Mouse (Mus musculus): ENCODE results near the gene Scoc. TPM values are rescaled to one million over a fixed set of nuclear protein-coding genes. Genes with fewer than 3 reads are reported as not detected.
"Not testable (repeated sequence)": the region's sequence is repeated elsewhere in the genome, so short reads cannot be mapped to it uniquely, and the experiment has no call there.

Scoc gene
- polyA plus RNA-seq (2016; fragmentation: Nextera tagmentation; extraction: Ambion mirVana): 171 and 182 TPM in 2 replicates

DNA sequence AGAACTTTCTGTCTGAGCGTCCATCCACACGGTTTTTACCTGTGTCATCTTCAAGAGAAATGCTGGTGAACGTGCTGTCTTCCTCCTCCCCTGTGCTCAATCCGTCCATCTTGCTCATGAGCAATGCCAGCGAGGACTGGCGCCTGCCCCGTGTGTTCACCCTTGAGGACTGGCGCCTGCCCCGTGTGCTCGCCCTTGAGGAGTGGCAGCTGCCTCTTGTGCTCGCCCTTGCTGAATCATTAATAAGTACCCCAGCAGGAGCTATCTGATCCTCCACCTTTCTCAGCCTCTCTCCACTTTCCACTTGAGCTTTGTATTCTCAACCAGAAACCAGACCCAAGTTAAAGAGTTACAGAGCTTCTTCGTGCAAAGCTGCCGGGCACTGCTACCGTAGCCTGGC is at the start of gene Scoc:
TSS of gene Scoc (minus strand) at position 170 of the 400 bp plus-strand sequence.
- Histone ChIP-seq H3K9ac (replicated peaks) (no peak within 1 kb of the TSS), H3K4me2 (replicated peaks) (no peak within 1 kb of the TSS), H3K36me3 (no peaks in the 10 kb centered on the region), H3K27me3 (no peaks in the 10 kb centered on the region), H3K4me3 (no peak within 1 kb of the TSS), H3K9me3 (no peaks in the 10 kb centered on the region), H3K27ac (replicated peaks) (no peak within 1 kb of the TSS), H3K4me1 (no peaks in the 10 kb centered on the region)
- no peak for ATAC-seq (ENCODE audit: low FRiP score, low read depth)
- 89% methylated on average over 14 of the region's 14 CpGs for WGBS

GRCm38 (mm10) chr8:83459606-83460005 is 1.4 kb upstream of the Scoc start:
- no peak overlapping the region for H3K27ac ChIP-seq (replicated peaks)
- 65% methylated on average over 3 of the region's 3 CpGs for WGBS
- no peaks in the 10 kb centered on the region for H3K9me3 ChIP-seq
- no peak overlapping the region for H3K4me3 ChIP-seq
- H3K27me3 ChIP-seq: no peaks in the 10 kb centered on the region
- no peak for ATAC-seq (ENCODE audit: low FRiP score, low read depth)
- H3K4me1 ChIP-seq: no peaks in the 10 kb centered on the region
- H3K36me3 ChIP-seq: no peaks in the 10 kb centered on the region
- no peak overlapping the region for H3K4me2 ChIP-seq (replicated peaks)
- H3K9ac ChIP-seq (replicated peaks): no peak overlapping the region

DNA sequence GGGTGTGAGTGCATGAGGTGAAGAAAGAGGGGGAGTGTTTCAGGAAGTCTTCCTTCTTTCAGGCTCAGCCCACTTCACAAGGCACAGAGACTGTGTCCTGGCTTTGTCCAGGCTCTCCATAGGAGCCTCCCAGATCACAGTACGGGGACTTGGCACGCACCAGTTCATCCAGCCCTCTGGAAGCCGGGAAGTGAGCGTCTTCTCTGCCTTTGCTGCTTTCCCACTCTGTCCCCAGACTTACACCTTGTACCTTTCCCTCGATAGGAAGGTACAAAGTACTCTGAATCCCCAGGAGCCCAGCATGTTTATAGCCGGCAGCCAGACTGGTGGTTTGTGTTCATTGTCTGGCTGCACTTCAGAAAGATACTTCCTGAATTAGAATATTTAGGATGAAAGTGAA is 1.1 kb downstream of the Scoc start:
- Histone ChIP-seq H3K9ac (replicated peaks) (no peak overlapping the region), H3K27me3 (no peaks in the 10 kb centered on the region), H3K36me3 (no peaks in the 10 kb centered on the region), H3K4me3 (no peak overlapping the region), H3K27ac (replicated peaks) (no peak overlapping the region), H3K4me1 (no peaks in the 10 kb centered on the region), H3K4me2 (replicated peaks) (no peak overlapping the region), H3K9me3 (no peaks in the 10 kb centered on the region)
- ATAC-seq (ENCODE audit: low FRiP score, low read depth): no peak
- WGBS: 68% methylated on average over 6 of the region's 6 CpGs

DNA sequence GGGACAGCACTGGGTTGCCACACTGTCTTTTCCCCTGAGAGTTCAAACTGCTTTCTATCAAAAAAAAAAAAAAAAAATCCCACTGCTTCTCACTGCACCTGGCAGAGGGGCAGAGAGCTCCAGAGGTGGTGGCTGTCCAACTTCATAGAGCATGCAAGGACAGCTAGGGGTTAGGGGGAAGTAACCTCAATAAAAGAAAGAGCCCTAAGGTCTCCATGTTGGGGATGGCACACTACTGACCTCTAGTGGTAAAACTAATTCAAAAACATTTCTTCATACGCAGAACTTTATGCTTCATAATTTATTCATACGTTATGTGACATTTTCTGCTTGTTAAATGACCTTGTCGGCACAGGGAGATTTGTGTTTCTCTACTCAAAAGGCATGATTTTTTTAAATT is 7.1 kb downstream of the Scoc start:
- H3K27ac ChIP-seq (replicated peaks): no peak overlapping the region
- peak; percentile 70; the same call in 1 of the 2 replicates for ATAC-seq (ENCODE audit: low FRiP score, low read depth)
- H3K4me2 ChIP-seq (replicated peaks): no peak overlapping the region
- H3K27me3 ChIP-seq: no peaks in the 10 kb centered on the region
- H3K36me3 ChIP-seq: no peaks in the 10 kb centered on the region
- no peaks in the 10 kb centered on the region for H3K4me1 ChIP-seq
- no peak overlapping the region for H3K9ac ChIP-seq (replicated peaks)
- H3K9me3 ChIP-seq: no peaks in the 10 kb centered on the region
- 19% methylated on average over 3 of the region's 3 CpGs for WGBS
- H3K4me3 ChIP-seq: no peak overlapping the region

DNA sequence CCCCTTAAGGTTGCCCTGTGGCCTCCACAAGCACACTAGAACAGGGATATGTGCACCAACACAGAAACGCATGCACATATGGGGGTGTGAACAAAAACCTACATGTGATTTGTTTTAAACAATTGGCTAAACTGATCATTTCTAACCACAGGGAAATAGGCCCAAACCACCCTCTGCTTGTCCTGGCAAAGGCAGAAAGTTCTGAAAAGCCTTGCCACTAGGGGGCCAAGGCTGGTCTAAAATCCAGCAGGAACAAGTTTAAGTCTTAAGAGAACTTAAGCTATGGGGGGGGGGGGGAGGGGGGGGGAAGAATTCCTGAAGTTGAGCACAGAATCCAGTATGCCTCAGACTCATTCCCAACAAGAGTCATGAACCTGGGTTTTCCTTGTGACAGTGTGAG is 8.2 kb downstream of the Scoc start:
- no peaks in the 10 kb centered on the region for H3K9me3 ChIP-seq
- no peaks in the 10 kb centered on the region for H3K27me3 ChIP-seq
- H3K27ac ChIP-seq (replicated peaks): no peak overlapping the region
- ATAC-seq (ENCODE audit: low FRiP score, low read depth): no peak
- no peaks in the 10 kb centered on the region for H3K36me3 ChIP-seq
- H3K4me2 ChIP-seq (replicated peaks): no peak overlapping the region
- 70% methylated on average over 1 of the region's 1 CpGs for WGBS
- no peak overlapping the region for H3K9ac ChIP-seq (replicated peaks)
- no peak overlapping the region for H3K4me3 ChIP-seq
- H3K4me1 ChIP-seq: no peaks in the 10 kb centered on the region

DNA sequence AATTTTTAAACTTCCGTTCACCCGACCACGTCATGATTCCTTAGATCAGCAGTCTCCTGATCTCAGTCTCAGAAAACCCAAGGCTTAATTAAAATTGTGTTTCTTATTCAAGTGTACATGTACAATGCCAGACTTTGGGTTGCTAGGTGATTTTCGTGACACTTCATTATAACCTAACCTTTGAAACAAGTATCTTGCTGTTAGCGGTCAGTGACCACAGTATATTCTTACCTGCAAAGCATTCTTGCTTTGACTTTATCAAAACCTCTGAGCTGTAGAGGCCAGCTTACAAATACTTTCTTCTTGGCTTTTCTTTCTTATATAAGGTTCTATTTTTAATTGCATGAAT is 15.2 kb downstream of the Scoc start:
- 28% methylated on average over 5 of the region's 5 CpGs for WGBS
- peaks cover 14% of the 10 kb centered on the region for H3K4me1 ChIP-seq
- no peaks in the 10 kb centered on the region for H3K27me3 ChIP-seq
- H3K4me2 ChIP-seq (replicated peaks): peak overlapping the region; percentile 63
- ATAC-seq (ENCODE audit: low FRiP score, low read depth): peak; percentile 1; the same call in 1 of the 2 replicates
- H3K27ac ChIP-seq (replicated peaks): peak overlapping the region; percentile 91
- H3K9ac ChIP-seq (replicated peaks): peak overlapping the region; percentile 55
- H3K36me3 ChIP-seq: no peaks in the 10 kb centered on the region
- no peaks in the 10 kb centered on the region for H3K9me3 ChIP-seq
- peak overlapping the region; percentile 93 for H3K4me3 ChIP-seq

GRCm38 (mm10) chr8:83442243-83443051 is 15.7 kb downstream of the Scoc start:
- Histone ChIP-seq H3K27me3 (no peaks in the 10 kb centered on the region), H3K36me3 (0 out of 2 replicates have a peak, but pooled peaks cover 3% of the 10 kb centered on the region)

DNA sequence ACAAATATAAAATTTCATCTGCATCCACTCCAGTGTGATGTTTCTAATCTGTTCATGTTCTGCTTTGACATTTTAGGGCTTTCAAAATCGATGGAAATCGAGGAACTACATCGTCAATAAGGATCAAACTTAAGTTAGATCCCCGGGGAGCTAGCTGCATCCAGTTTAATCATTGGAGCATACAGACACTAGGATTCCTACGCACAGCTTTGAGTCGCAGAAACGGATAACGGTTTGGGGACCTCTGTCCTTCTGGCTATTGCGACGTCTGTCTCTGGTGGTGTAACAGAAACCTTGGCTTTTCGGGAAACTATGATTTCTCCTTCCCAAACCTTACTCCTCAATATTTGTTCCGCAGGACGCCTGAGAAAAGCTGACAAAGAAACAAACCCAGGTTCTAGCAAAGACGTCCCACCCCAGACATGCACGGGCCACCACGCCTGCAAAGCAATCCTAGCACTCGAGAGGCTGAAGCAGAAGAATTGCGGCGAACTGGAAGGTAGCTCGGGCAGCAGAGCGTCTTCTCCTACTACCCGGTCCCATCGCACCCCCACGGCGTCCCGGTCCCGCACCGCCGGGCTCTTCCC is 16.4 kb downstream of the Scoc start:
- Histone ChIP-seq H3K27me3 (no peaks in the 10 kb centered on the region), H3K4me1 (peaks cover 14% of the 10 kb centered on the region), H3K4me3 (peak overlapping the region; percentile 93), H3K9ac (replicated peaks) (peak overlapping the region; percentile 95), H3K4me2 (replicated peaks) (peak overlapping the region; percentile 62), H3K36me3 (peaks cover 9% of the 10 kb centered on the region; the same call in 1 of the 2 replicates), H3K9me3 (no peaks in the 10 kb centered on the region), H3K27ac (replicated peaks) (peak overlapping the region; percentile 93)
- no peak for ATAC-seq (ENCODE audit: low FRiP score, low read depth)
- 1% methylated on average over 29 of the region's 29 CpGs for WGBS

More at GRCm38 (mm10) chr8:83442243-83443051, 15.7 kb downstream of the Scoc start:
- H3K9me3 ChIP-seq: no peaks in the 10 kb centered on the region
- ATAC-seq (ENCODE audit: low FRiP score, low read depth): peak; percentile 100
- WGBS: under 1% methylated on average over 64 of the region's 64 CpGs
- peak overlapping the region; percentile 93 for H3K27ac ChIP-seq (replicated peaks)
- H3K4me3 ChIP-seq: peak overlapping the region; percentile 93
- peak overlapping the region; percentile 95 for H3K9ac ChIP-seq (replicated peaks)
- H3K4me1 ChIP-seq: peaks cover 14% of the 10 kb centered on the region
- peak overlapping the region; percentile 63 for H3K4me2 ChIP-seq (replicated peaks)

DNA sequence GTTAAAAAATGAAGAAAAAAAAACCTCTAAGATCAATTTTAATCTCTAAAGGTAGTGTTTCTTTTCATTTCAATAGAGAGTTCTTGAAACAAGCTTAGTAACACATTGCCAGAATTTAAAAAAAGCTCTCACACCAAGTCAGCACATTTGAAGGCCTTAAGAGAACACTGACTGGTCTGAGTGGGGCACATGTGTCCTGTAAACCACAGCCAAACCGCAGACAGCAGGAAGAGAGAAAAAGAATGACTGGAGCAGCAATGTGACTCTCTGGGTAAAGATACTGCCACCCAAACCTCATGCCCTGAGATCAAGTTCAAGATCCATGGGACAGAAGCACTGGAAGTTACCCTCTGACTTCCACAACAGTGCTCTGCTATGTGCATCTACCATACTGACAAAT is 21.1 kb downstream of the Scoc start:
- no peak overlapping the region for H3K9ac ChIP-seq (replicated peaks)
- no peak overlapping the region for H3K27ac ChIP-seq (replicated peaks)
- no peak overlapping the region for H3K4me3 ChIP-seq
- peaks cover 31% of the 10 kb centered on the region for H3K36me3 ChIP-seq
- ATAC-seq (ENCODE audit: low FRiP score, low read depth): no peak
- H3K27me3 ChIP-seq: no peaks in the 10 kb centered on the region
- no peaks in the 10 kb centered on the region for H3K9me3 ChIP-seq
- H3K4me1 ChIP-seq: peaks cover 14% of the 10 kb centered on the region
- no peak overlapping the region for H3K4me2 ChIP-seq (replicated peaks)
- 95% methylated on average over 1 of the region's 1 CpGs for WGBS

DNA sequence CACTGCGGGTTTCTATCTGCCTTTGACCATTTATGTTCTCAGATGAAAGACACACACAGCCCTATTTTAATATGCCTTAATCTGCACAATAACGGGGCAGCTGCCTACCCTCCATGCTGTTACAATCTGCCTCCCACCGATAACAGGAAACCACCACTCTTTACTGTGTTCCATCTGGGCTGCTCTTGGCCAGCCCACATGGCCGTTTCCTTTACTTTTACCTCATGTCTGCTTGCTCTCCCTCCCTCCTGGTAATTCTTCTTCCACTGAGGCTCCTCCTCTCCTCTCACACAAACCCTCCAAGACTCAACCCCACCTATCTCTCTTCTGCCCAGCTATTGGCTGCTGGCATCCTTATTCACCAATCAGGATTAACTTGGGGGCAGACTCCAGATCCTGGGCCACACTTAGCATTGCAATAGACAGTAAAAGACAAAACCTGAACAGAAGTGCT is 29.1 kb downstream of the Scoc start:
- no peaks in the 10 kb centered on the region for H3K4me1 ChIP-seq
- 77% methylated on average over 4 of the region's 4 CpGs for WGBS
- H3K9ac ChIP-seq (replicated peaks): no peak overlapping the region
- no peak overlapping the region for H3K4me3 ChIP-seq
- peaks cover 16% of the 10 kb centered on the region for H3K36me3 ChIP-seq
- no peak overlapping the region for H3K4me2 ChIP-seq (replicated peaks)
- H3K27ac ChIP-seq (replicated peaks): no peak overlapping the region
- no peaks in the 10 kb centered on the region for H3K27me3 ChIP-seq
- H3K9me3 ChIP-seq: no peaks in the 10 kb centered on the region
- no peak for ATAC-seq (ENCODE audit: low FRiP score, low read depth)

GRCm38 (mm10) chr8:83428621-83429020 is 29.6 kb downstream of the Scoc start:
- ATAC-seq (ENCODE audit: low FRiP score, low read depth); H3K27me3 ChIP-seq; H3K4me2 ChIP-seq (replicated peaks); H3K9ac ChIP-seq (replicated peaks); H3K4me3 ChIP-seq; H3K9me3 ChIP-seq; H3K27ac ChIP-seq (replicated peaks); H3K4me1 ChIP-seq: not testable (repeated sequence)
- peaks cover 11% of the 10 kb centered on the region for H3K36me3 ChIP-seq
- 87% methylated on average over 3 of the region's 3 CpGs for WGBS

- Histone ChIP-seq H3K4me3 (no peak overlapping the region), H3K4me1 (no peaks in the 10 kb centered on the region), H3K9me3 (no peaks in the 10 kb centered on the region), H3K9ac (replicated peaks) (no peak overlapping the region), H3K36me3 (no peaks in the 10 kb centered on the region), H3K27me3 (no peaks in the 10 kb centered on the region), H3K27ac (replicated peaks) (no peak overlapping the region), H3K4me2 (replicated peaks) (no peak overlapping the region)
- no peak for ATAC-seq (ENCODE audit: low FRiP score, low read depth)
- 84% methylated on average over 7 of the region's 7 CpGs for WGBS
These were observed 31.2 kb downstream of the Scoc start for GRCm38 (mm10) chr8:83426949-83427348.
